Mouse (Mus musculus) forebrain, embryonic 16.5 days (tissue): ENCODE measurements around the gene Ccdc148. TPM values are rescaled to one million over a fixed set of nuclear protein-coding genes. Genes with fewer than 3 reads are reported as not detected.

Experiments
- ATAC-seq: fragments of 200-750 bp; cut with Nextera tagmentation; 2 replicates; pipeline ENCODE4 v1.8.0; 2017; ENCODE audit warnings: mild to moderate bottlenecking, moderate library complexity
- H3K27ac ChIP-seq: fragments of 300-500 bp; sonication (generic); 2 replicates; pipeline ENCODE4 v1.5.1; 2014; ENCODE audit warnings: low read length, control low read depth
- H3K27me3 ChIP-seq: fragments of 300-500 bp; sonication (generic); replicated peaks from 2 replicates; pipeline ENCODE4 v1.6.1; 2014; ENCODE audit warnings: low read length; ENCODE audit not compliant: control insufficient read depth, insufficient read depth
- H3K36me3 ChIP-seq: fragments of 300-500 bp; sonication (generic); 2 replicates; pipeline ENCODE4 v1.6.1; 2014; ENCODE audit not compliant: control insufficient read depth, insufficient read depth
- H3K4me1 ChIP-seq: fragments of 300-500 bp; sonication (generic); replicated peaks from 2 replicates; pipeline ENCODE4 v1.6.1; 2014; ENCODE audit warnings: low read length; ENCODE audit not compliant: control insufficient read depth, insufficient read depth
- H3K4me2 ChIP-seq: fragments of 300-500 bp; sonication (generic); 2 replicates; pipeline ENCODE4 v1.6.1; 2014; ENCODE audit warnings: mild to moderate bottlenecking, low read length, control low read depth
- H3K4me3 ChIP-seq: fragments of 300-500 bp; sonication (generic); replicated peaks from 2 replicates; pipeline ENCODE4 v1.5.1; 2014; ENCODE audit warnings: mild to moderate bottlenecking, low read length, control low read depth
- H3K9ac ChIP-seq: fragments of 300-500 bp; sonication (generic); replicated peaks from 2 replicates; pipeline ENCODE4 v1.6.1; 2014; ENCODE audit warnings: low read depth, low read length, control low read depth
- H3K9me3 ChIP-seq: fragments of 300-500 bp; sonication (generic); 2 replicates; pipeline ENCODE4 v1.6.1; 2016; ENCODE audit warnings: low read length; ENCODE audit not compliant: control insufficient read depth
- WGBS: fragments of 180-500 bp; shearing (Covaris S2); extraction: QIAGEN DNeasy Blood & Tissue Kit; methylation state at CpG from one replicate; pipeline ENCODE4 v1.1.7; 2014; 5-methylcytosine and 5-hydroxymethylcytosine counted together
- polyA plus RNA-seq: library from polyadenylated mRNA; unstranded; fragments of >200 nt; fragmentation: Nextera tagmentation; extraction: Ambion mirVana; gene quantifications from 2 replicates; pipeline ENCODE4 v1.2.1, GENCODE M21; 2015

Gene Ccdc148
- polyA plus RNA-seq, 1 experiment from 2014 or later = 5.8 TPM

DNA sequence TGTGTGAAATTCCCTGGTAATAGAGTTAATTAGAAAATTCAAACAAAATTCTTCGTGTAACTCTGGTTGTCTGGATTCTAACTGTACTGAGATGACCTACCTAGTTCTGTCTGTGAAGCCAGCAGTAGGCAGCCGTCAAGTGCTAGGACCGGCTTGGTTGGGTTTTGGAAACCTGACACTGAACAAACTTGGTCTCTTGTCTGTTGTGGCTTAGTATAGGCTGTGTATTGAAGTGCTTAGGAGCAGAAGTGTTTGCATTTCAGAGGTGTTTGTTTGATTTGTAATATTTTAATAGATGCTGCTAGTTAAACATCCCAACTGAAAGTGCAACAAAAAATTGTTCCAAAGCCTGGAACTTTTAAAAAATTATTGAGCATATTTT lies 9.7 kb upstream of the Ccdc148 start:
- no peak for ATAC-seq
- H3K4me2 ChIP-seq = no peak overlapping the region
- H3K4me1 ChIP-seq = no peaks in the 10 kb centered on the region
- WGBS = 80% methylated on average over 3 of the region's 3 CpGs
- H3K27me3 ChIP-seq = no peaks in the 10 kb centered on the region
- no peaks in the 10 kb centered on the region for H3K36me3 ChIP-seq
- H3K4me3 ChIP-seq = no peak overlapping the region
- H3K9me3 ChIP-seq = no peaks in the 10 kb centered on the region
- no peak overlapping the region for H3K9ac ChIP-seq
- no peak overlapping the region for H3K27ac ChIP-seq

DNA sequence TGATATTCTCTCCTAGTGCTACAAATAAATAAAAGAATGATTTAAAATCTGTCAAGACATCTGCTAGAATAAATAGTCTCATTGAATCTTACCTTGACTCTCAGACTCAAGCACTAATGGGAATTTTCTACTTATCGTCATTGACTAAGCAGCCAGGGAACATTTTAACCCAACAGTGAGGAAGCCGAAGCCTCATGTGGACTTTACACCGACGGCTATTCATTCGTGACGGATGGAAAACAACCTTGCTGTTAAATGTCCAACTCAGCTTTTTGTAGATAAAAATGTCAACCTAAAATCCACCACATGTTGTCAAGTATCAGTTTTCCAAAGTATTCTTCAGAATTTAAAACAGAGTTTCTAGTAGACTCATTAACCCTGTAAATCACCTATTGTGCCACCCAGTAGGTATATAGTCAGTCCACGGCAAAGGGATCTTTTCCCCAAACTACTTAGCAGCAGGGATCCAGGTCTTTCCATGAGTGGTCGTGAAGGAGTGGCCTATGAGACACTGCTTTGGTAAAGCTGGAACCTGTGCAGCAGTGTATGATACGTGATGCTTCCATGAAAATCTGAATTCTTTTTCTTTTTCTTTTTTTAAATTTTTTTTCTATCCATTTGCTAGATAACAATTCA lies 9.2 kb upstream of the Ccdc148 start:
- no peaks in the 10 kb centered on the region for H3K4me1 ChIP-seq
- H3K9ac ChIP-seq = no peak overlapping the region
- H3K4me2 ChIP-seq = no peak overlapping the region
- no peaks in the 10 kb centered on the region for H3K9me3 ChIP-seq
- H3K4me3 ChIP-seq = no peak overlapping the region
- H3K27me3 ChIP-seq = no peaks in the 10 kb centered on the region
- WGBS = 75% methylated on average over 9 of the region's 9 CpGs
- no peak overlapping the region for H3K27ac ChIP-seq
- H3K36me3 ChIP-seq = no peaks in the 10 kb centered on the region
- no peak for ATAC-seq

DNA sequence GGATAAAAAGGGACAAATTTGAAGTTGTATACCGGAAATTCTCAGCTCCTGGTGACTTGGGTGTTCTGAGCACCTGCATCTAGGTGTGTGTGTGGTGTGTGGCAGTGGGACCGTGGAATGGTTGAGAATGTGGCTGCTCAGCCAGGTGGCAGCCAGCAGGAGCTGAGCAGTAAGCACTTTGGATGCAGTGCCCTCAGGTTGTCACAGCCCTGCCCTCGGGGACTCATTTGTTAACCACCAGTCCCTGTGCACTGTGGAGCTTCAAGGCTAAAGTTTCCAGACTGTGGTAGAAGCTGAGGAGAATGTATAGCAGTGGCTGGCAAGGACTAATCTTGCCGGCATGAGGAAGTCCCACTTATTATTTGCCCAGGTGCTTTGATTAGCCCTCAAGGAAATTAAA lies 7.3 kb upstream of the Ccdc148 start:
- 89% methylated on average over 4 of the region's 4 CpGs for WGBS
- no peak for ATAC-seq

DNA sequence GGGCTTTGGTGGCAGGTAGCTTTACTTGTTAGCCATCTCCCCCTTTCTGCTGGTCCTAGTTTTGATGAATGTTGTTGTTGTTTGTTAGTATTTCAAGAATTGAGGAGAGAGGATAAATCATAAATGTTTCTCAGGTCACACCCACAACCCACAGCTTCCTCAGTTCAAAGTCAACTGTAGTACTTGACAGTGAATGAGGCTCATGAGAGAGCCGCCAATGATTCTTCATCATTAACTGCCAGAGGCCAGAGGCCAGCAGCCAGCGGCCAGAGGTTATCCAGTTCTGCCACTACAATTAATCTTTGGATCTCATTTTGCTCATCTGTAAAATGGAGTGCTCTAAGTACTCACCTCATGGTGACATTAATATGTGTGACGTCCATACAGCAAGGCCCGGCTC lies 6.5 kb upstream of the Ccdc148 start:
- WGBS = 86% methylated on average over 4 of the region's 4 CpGs

More for the DNA sequence above, 7.3 kb upstream of the Ccdc148 start:
- Histone ChIP-seq H3K27ac (no peak overlapping the region), H3K9me3 (no peaks in the 10 kb centered on the region), H3K4me2 (no peak overlapping the region), H3K4me1 (peaks cover 8% of the 10 kb centered on the region), H3K27me3 (no peaks in the 10 kb centered on the region), H3K9ac (no peak overlapping the region), H3K4me3 (no peak overlapping the region), H3K36me3 (no peaks in the 10 kb centered on the region)

DNA sequence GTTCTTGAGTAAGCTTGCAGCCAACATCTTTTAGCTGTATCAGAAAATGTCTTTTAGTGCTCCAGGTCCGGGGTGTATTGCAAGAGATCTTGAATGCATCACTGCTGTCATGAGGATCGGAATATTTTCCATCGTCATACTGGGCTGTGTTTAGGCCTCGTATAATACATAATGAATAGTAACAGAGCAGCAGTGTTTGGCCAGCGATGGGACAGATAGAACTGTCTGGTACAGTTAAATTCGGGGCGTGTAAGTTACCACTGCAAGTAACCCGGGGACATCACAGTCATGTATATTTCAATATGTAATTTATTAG lies 1.8 kb upstream of the Ccdc148 start:
- WGBS = 23% methylated on average over 8 of the region's 8 CpGs
- Histone ChIP-seq H3K9me3 (no peaks in the 10 kb centered on the region), H3K27me3 (no peaks in the 10 kb centered on the region), H3K27ac (no peak overlapping the region), H3K4me3 (peak overlapping the region; percentile 90), H3K4me1 (peaks cover 15% of the 10 kb centered on the region), H3K36me3 (no peaks in the 10 kb centered on the region), H3K4me2 (peak overlapping the region; percentile 65), H3K9ac (peak overlapping the region; percentile 76)
- ATAC-seq = no peak

More for the DNA sequence above, 6.5 kb upstream of the Ccdc148 start:
- Histone ChIP-seq H3K4me2 (no peak overlapping the region), H3K9me3 (no peaks in the 10 kb centered on the region), H3K4me3 (no peak overlapping the region), H3K9ac (no peak overlapping the region), H3K27me3 (no peaks in the 10 kb centered on the region), H3K4me1 (peaks cover 11% of the 10 kb centered on the region), H3K36me3 (no peaks in the 10 kb centered on the region), H3K27ac (no peak overlapping the region)
- no peak for ATAC-seq

DNA sequence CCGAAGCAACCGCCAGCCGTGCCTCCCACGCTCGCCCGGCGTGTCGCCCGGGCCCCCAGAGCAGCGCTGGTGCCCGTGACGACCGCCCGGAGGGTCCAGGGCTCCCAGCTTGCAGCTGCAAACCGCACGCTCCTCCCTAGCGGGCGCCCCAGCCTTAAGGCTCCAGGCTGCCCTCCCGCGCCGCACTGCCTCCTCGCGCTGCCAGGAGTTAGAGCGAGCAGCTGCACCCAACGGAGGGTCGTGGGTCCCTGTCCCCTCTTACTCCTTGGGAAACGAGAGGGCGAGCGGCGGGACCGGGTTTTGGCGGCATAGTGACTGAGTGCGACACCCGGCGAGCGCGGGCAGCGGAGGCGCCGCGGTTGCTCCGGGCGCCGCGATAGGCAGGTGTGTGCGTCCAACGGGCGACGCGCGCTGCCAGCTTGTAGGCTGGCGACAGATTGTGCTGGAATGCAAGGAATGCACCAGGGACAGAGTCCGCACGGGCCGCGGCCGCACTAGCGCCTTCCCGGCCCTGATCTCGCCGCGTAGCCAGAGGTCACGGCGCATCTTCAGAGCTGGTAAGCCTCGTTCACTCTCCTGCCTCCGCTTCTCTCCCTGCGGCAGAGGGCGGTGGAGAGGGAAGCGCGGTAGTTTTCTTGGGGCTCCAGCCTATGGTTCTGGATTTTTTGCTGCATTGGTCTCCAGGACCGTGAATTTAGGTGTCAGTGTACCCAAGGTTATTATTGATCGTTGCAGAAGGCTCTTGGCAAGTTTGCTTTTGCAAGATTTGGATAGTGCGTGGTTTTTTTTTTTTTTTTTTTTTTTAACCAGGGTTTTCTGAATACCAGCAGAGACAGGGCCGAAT lies 1.2 kb upstream of the Ccdc148 start:
- Histone ChIP-seq H3K4me3 (peak overlapping the region; percentile 90), H3K4me1 (peaks cover 15% of the 10 kb centered on the region), H3K27ac (peak overlapping the region; percentile 88), H3K9me3 (no peaks in the 10 kb centered on the region), H3K9ac (peak overlapping the region; percentile 76), H3K36me3 (no peaks in the 10 kb centered on the region), H3K4me2 (peak overlapping the region; percentile 65), H3K27me3 (no peaks in the 10 kb centered on the region)
- peak; percentile 65 for ATAC-seq
- under 1% methylated on average over 72 of the region's 74 CpGs for WGBS

DNA sequence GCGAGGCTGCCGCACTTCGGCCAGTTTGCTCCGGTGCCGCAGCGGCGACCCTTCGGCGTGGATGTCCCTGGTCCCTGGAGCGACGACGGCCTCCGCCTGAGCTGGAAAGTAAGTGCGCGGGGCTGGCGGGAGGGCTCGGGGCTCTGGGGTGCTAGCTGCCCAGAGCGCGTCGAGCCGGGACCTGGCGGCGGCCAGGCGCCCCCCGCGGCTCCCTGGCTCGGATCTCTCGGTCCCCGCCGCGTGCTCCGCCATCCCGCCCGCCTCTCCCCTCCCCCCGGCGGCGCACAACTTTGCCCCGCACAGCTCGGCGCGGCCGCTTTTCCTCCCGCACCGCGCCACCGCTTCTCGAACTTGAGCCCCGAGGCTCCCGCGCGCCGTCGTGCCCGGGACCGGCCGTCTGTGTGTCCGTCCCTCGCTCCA lies 548 bp upstream of the Ccdc148 start:
- Histone ChIP-seq H3K36me3 (no peaks in the 10 kb centered on the region), H3K4me1 (peaks cover 15% of the 10 kb centered on the region), H3K9ac (peak overlapping the region; percentile 76), H3K4me2 (peak overlapping the region; percentile 65), H3K27me3 (no peaks in the 10 kb centered on the region), H3K27ac (peak overlapping the region; percentile 88), H3K9me3 (no peaks in the 10 kb centered on the region), H3K4me3 (peak overlapping the region; percentile 90)
- under 1% methylated on average over 57 of the region's 58 CpGs for WGBS
- ATAC-seq = peak; percentile 43

DNA sequence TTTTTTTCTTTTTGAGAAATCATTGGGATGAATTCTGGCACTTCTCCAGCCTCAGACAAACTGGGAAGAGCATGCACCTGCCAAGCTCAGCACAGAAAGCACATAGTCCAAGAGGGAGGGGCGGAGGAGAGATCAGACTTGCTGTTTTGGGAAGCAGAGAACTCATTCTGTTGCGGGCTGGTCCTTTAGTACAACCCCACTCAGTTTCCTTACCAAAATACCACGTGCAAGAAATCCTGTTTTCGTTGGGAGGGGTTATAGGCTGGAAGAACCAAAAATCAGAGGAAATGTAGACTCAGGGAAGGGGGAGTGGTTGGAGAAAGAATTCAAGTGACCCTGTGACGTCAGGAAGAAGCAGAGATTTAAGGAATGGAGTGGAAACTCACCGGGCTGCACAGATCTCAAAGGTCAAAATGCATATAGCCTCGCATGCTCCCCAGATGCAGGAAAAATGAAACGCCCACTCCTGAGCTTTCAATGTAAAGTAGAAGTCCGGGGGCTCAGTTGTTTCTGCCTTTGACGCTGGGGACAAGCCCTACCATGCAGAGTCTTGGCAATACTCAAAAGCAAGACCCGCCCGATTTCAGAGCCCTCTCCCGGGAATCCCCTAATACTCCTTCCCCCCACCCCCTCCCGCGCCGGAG lies 400 bp downstream of the Ccdc148 start:
- peak; percentile 11 for ATAC-seq
- H3K27me3 ChIP-seq = no peaks in the 10 kb centered on the region
- H3K4me2 ChIP-seq = peak overlapping the region; percentile 78
- WGBS = under 1% methylated on average over 16 of the region's 16 CpGs
- H3K4me1 ChIP-seq = peaks cover 15% of the 10 kb centered on the region
- peak overlapping the region; percentile 48 for H3K27ac ChIP-seq
- peak overlapping the region; percentile 90 for H3K4me3 ChIP-seq
- no peaks in the 10 kb centered on the region for H3K36me3 ChIP-seq
- peak overlapping the region; percentile 61 for H3K9ac ChIP-seq
- no peaks in the 10 kb centered on the region for H3K9me3 ChIP-seq

DNA sequence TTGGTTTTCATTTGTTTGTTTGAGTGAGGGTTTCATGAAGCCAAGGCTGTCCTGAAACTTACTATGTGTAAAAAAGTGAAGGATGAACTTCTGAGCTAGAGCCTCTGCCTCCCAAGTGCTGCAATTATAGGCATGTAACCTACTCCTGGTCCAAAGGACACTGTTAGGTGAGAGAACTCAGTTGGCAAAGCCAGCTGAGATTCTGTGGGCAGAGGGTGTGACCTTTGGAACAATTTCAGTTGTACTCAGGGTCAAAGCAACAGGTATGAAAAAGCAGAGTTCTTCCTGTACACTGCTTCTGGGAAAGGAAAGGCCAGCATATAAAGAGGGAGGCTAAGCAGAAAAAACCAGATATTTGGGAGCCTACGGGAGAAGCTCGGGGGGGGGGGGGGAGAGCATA lies 2.4 kb downstream of the Ccdc148 start:
- 33% methylated on average over 1 of the region's 2 CpGs for WGBS
- Histone ChIP-seq H3K27ac (no peak overlapping the region), H3K9ac (no peak overlapping the region), H3K4me1 (peaks cover 10% of the 10 kb centered on the region), H3K27me3 (no peaks in the 10 kb centered on the region), H3K4me2 (no peak overlapping the region), H3K4me3 (no peak overlapping the region), H3K36me3 (no peaks in the 10 kb centered on the region), H3K9me3 (no peaks in the 10 kb centered on the region)
- no peak for ATAC-seq
